Mouse (Mus musculus) MEL-GATA-1-ER (cell line): ENCODE data around the gene Mup6.
A peak's percentile ranks its signal among the peaks of the same experiment; 100 is the strongest.
"Not testable (repeated sequence)": the region's sequence is repeated elsewhere in the genome, so short reads cannot be mapped to it uniquely, and the experiment has no call there.

Source experiments
- DNase-seq: peaks from one replicate; pipeline ENCODE4 v3.0.0-alpha.2; 2012; ENCODE audit warnings: low read depth; ENCODE audit errors: extremely low read depth

Mup6 gene

GRCm38 (mm10) chr4:59963405-59964344, at the start of gene Mup6:
TSS of gene Mup6 (plus strand) at chr4:59964294.
- no peak for DNase-seq

DNA sequence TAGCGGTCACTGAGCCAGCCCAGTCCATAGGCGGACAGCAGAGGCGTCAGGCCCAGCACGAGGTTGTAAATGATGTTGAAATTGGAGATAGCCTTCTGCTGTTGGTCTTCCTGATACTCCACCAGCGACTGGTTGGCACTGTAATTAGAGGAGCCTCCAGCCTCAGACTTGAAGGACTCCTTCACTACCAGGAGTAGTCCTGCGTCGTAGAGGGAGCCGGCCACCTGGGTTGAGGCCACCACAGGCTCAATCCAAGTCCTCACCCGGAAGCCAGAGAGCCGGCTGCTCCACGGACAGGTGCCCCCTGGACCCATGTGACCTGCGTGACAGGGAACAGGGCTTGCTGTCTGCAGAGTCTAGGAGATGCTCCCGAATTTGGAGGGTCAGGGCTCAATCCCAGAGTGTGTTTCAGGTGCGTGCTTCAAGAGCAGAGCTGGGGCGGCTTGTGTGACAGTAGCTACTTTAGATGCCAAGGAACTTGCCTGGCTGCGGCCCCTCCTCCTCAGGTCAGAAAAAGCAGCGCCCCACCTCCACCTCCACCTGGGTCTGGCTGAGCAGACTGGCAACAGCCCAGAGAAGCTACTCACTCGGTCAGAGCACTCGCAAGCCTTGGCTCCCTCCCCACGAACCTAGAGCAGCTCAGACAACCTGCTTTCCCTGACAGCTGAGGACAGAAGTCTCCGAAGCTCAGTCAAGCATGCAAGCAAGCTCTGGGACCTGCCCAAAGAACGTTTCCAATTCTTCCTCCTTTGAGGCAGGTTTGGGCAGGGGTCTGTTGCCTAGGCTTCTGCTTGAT, 49.3 kb upstream of the Mup6 start, which contains the start of gene Slc46a2:
Slc46a2 (minus strand) TSS at position 449 of the 796 bp plus-strand sequence.
- no peak for DNase-seq

GRCm38 (mm10) chr4:59917966-59918365, 46.1 kb upstream of the Mup6 start:
- no peak for DNase-seq

DNA sequence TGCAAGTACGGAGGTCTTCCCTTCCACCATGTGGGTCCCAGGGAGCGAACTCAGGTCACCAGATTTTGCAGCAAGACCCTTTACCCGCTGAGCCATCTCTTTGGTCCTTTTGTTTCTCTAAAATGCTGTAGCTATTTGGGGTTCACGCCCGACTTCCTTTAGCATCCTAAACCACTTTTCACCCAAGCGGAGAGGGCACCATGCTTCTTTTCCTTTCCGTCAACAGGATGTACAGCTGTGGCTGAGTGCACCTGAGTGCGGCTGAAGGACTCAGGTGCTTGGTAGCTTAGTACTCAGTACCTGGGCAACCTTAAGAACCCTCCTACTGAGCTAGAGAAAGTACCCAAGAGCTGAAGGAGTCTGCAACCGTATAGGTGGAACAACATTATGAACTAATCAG, 39.0 kb upstream of the Mup6 start:
- no peak for DNase-seq

GRCm38 (mm10) chr4:59927666-59928065, 36.4 kb upstream of the Mup6 start:
- DNase-seq, result no peak

DNA sequence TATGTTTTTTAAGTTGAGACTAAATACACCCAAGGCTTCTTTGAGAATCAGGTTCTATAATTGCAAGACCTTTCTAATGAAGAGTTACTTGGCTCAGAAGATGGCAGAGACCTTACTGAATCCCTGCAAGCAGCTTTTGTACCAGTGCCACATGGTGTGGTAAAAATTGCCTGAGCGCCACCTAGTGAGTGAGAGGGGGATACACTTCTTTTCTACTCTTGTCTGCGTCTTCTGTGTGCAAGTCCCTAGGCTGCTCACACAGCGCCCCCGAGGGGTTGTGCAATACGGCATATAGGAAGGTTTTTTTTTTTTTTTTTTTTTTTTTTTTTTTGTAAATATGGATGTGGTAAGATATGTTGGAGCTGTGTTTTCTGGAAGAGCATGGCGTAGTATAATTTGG, 35.7 kb upstream of the Mup6 start:
- peak; percentile 77 for DNase-seq

- DNase-seq, result peak; percentile 41
These were observed 31.4 kb upstream of the Mup6 start for GRCm38 (mm10) chr4:59932505-59933281.

GRCm38 (mm10) chr4:59937543-59937942, 26.6 kb upstream of the Mup6 start:
- DNase-seq, result no peak

DNA sequence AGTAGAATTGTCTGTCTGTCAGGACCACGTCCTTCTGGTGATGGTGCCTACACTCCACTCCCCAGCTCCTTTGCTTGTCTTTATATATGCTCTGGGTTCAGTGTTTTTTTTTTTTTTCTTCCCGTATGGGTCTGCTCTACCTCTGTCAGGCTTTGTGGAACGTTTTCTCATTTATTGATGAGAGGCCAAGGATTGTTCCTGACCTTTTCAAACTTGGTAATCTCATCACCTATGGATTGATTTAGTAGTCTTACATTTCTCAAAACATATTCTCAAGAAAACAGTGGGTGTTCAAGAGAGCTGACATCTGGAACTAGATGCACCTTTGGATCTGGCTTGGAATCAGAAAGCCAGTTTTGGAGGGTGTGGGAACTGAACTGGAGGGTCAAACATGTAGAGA, 3.5 kb upstream of the Mup6 start, which contains the start of gene Mup4:
Mup4 (minus strand) TSS at position 101 of the 400 bp plus-strand sequence.
- no peak for DNase-seq

DNA sequence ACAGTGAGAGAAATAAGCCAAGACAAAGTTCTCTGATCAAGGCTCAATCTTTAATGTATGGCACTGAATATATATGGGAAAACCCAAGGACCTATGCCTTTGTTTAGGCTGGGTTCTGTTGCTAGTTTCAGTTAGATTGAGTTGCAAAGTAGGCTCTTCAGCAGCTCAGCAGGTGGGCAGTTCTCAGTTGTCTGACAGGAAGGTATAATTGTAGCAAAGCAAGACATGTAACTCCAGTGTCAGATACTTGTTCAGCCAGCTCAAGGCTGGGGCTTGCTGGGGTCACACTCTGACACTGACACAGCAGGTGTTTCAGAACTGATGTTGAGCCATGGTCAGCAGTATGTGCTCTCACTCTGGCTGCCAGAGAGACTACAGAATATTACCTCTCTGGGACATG, 33.8 kb downstream of the Mup6 start:
- not testable (repeated sequence) for DNase-seq

DNA sequence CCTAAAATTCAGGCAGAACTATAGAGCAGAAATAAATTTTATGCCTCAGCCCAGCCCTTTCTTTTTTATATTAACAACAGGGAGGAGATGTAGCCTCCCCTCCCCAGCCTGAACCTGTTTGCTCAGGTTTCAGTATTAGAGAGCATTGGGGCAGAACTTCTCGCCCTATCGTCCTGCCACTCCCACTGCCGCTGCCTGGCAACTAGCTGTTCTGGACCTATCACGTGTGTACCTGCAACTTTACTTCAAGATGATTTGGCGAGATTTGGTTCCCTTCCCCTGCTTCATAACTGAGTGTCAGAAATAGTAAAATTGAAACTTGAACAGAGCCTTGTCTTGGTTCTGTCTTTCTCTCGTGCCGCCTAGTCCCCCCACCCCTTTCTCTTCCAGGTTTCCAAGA, 56.0 kb downstream of the Mup6 start:
- DNase-seq, result not testable (repeated sequence)

GRCm38 (mm10) chr4:60029334-60030111, 65.4 kb downstream of the Mup6 start:
- DNase-seq, result not testable (repeated sequence)
